Mouse (Mus musculus) testis, adult 2 months (tissue): ENCODE measurements around the gene 1700001O22Rik. TPM values are rescaled to one million over a fixed set of nuclear protein-coding genes. Genes with fewer than 3 reads are reported as not detected.

ENCODE experiments used
- H3K27ac ChIP-seq: fragments of 200-500 bp; 2 replicates; pipeline ENCODE4 v1.5.1; 2012; ENCODE audit warnings: low read depth, low read length; ENCODE audit not compliant: control insufficient read depth, insufficient read depth
- H3K27me3 ChIP-seq: fragments of 200-500 bp; 2 replicates; pipeline ENCODE4 v1.6.1; 2012; ENCODE audit warnings: mild to moderate bottlenecking, low read length, moderate library complexity; ENCODE audit not compliant: control insufficient read depth, insufficient read depth
- H3K36me3 ChIP-seq: fragments of 200-500 bp; 2 replicates; pipeline ENCODE4 v1.6.1; 2012; ENCODE audit warnings: mild to moderate bottlenecking, low read length; ENCODE audit not compliant: control insufficient read depth, insufficient read depth
- H3K4me1 ChIP-seq: fragments of 200-500 bp; 2 replicates; pipeline ENCODE4 v1.6.1; 2012; ENCODE audit warnings: low read length; ENCODE audit not compliant: control insufficient read depth, insufficient read depth
- H3K4me3 ChIP-seq: fragments of 200-500 bp; 2 replicates; pipeline ENCODE4 v1.5.1; 2012; ENCODE audit warnings: low read depth, mild to moderate bottlenecking, low read length, moderate library complexity, mixed read lengths; ENCODE audit not compliant: control insufficient read depth
- CTCF ChIP-seq: fragments of 200-500 bp; IDR thresholded peaks from 2 replicates; pipeline ENCODE4 v1.5.1; 2012; ENCODE audit warnings: low read depth, mild to moderate bottlenecking, inconsistent platforms, low read length, moderate library complexity; ENCODE audit not compliant: control insufficient read depth, insufficient read depth, insufficient replicate concordance
- POLR2A ChIP-seq: fragments of 200-500 bp; IDR thresholded peaks from 2 replicates; pipeline ENCODE4 v1.6.1; 2012; ENCODE audit warnings: low read depth, mild to moderate bottlenecking, inconsistent platforms, low read length, moderate library complexity; ENCODE audit not compliant: control insufficient read depth
- polyA plus RNA-seq: library from polyadenylated mRNA; depleted of rRNA; stranded (reverse); fragments of >200 nt; gene quantifications from 2 replicates; pipeline ENCODE4 v1.2.3, GENCODE M21; 2012

Gene 1700001O22Rik
- polyA plus RNA-seq, 1 experiment, result 905 TPM

DNA sequence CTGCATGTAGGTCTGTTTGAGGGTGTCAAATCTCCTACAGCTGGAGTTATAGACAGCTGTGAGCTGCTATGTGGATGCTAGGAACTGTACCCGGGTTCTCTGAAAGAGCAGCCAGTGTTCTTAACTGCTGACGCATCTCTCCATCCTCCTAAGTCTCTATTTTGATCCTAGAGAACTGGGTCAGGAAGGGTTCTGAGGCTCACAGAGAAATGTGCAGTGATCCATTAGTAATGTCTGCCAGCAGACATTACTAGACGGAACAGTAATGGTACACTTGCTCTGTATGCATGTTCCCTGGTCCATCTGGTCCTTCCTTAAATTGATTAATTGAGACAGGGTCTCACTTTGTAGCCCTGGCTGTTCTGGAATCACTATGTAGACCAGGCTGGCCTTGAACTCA lies 4.0 kb downstream of the 1700001O22Rik start:
- TF ChIP-seq CTCF, result no peak
- no peak for TF ChIP-seq POLR2A
- no peaks in the 10 kb centered on the region for H3K27me3 ChIP-seq

DNA sequence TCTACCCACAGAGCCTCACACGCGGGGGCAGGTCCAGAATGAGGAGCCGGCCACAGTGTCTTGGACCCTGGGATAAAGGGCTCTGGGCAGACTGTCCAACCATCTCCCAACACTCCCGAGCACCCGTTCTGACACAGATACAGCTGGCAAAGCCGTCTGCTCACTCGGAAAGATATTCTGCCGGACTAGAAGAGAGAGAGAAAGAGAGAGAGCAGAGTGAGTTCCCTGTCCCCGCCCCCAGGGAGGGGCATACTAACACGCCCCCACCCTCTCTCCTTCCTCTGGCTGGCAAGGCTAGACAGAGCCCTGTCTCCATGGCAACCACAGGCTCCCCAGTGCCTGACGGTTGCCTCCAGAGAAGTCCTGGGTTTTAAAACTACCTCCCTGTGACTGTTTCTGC lies 7.1 kb downstream of the 1700001O22Rik start:
- Histone ChIP-seq H3K27me3 (no peaks in the 10 kb centered on the region), H3K4me3 (peak overlapping the region; percentile 55), H3K27ac (peak overlapping the region; percentile 81), H3K4me1 (peaks cover 17% of the 10 kb centered on the region), H3K36me3 (no peaks in the 10 kb centered on the region)
- peak; percentile 4; the same call in 1 of the 2 replicates for TF ChIP-seq POLR2A
- no peak; the same call in 1 of the 2 replicates for TF ChIP-seq CTCF

More for the DNA sequence above, 4.0 kb downstream of the 1700001O22Rik start:
- no peak overlapping the region for H3K4me3 ChIP-seq
- H3K36me3 ChIP-seq, result no peaks in the 10 kb centered on the region
- H3K27ac ChIP-seq, result no peak overlapping the region
- H3K4me1 ChIP-seq, result peaks cover 19% of the 10 kb centered on the region

GRCm38 (mm10) chr2:30795889-30796275 lies 7.6 kb downstream of the 1700001O22Rik start:
- peak overlapping the region; percentile 55 for H3K4me3 ChIP-seq
- H3K4me1 ChIP-seq, result peaks cover 16% of the 10 kb centered on the region
- peak overlapping the region; percentile 81 for H3K27ac ChIP-seq
- peak; percentile 12; the same call in 1 of the 2 replicates for TF ChIP-seq POLR2A
- no peak for TF ChIP-seq CTCF
- no peaks in the 10 kb centered on the region for H3K27me3 ChIP-seq
- H3K36me3 ChIP-seq, result no peaks in the 10 kb centered on the region

DNA sequence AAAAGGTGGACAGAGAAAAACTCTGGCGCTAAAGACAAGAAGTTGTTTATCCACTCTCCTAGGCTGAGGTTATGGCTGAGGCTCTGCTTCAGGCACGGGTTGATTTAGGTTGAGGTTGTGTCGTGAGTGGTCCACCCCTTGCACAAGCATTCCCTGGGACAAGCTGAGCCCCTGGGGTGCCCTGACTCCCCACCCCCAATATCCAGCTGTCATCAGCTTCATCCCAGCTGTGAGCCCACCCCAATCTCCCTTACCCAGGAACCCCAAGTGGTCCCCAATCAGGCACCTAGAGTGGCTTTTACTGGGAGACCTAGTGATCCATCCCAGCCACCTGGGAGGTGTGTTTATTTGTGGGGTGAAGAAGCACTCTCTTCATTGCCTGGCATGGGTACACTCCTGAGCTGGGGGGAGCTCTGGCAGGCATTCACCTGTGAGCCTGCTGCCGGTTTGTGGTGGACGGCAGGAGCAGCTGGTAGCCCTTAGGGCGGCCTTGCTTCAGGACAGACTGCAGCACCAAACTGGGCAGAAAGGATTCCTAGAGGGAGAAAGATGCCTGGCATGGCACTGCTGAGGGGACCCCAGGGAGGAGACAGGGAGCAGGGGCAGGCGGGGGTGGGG lies 8.1 kb downstream of the 1700001O22Rik start:
- H3K4me1 ChIP-seq, result peaks cover 16% of the 10 kb centered on the region
- H3K27ac ChIP-seq, result 0 out of 2 replicates have a peak overlapping the region, but pooled peaks have one; percentile 50

GRCm38 (mm10) chr2:30794179-30795108 lies 9.0 kb downstream of the 1700001O22Rik start:
- H3K4me3 ChIP-seq, result peak overlapping the region; percentile 55
- H3K4me1 ChIP-seq, result peaks cover 16% of the 10 kb centered on the region
- H3K36me3 ChIP-seq, result no peaks in the 10 kb centered on the region
- peak; percentile 97 for TF ChIP-seq CTCF
- 0 out of 2 replicates have a peak, but pooled peaks have one; percentile 2 for TF ChIP-seq POLR2A
- no peaks in the 10 kb centered on the region for H3K27me3 ChIP-seq
- H3K27ac ChIP-seq, result no peak overlapping the region

More for the DNA sequence above, 8.1 kb downstream of the 1700001O22Rik start:
- H3K4me3 ChIP-seq, result peak overlapping the region; percentile 55
- TF ChIP-seq CTCF (no peak), POLR2A (no peak)
- no peaks in the 10 kb centered on the region for H3K27me3 ChIP-seq
- no peaks in the 10 kb centered on the region for H3K36me3 ChIP-seq

- no peak for TF ChIP-seq CTCF
- TF ChIP-seq POLR2A, result no peak
- H3K27me3 ChIP-seq, result no peaks in the 10 kb centered on the region
- H3K4me1 ChIP-seq, result peaks cover 16% of the 10 kb centered on the region
- no peak overlapping the region for H3K27ac ChIP-seq
- H3K4me3 ChIP-seq, result no peak overlapping the region
- no peaks in the 10 kb centered on the region for H3K36me3 ChIP-seq
These were observed 11.4 kb downstream of the 1700001O22Rik start for GRCm38 (mm10) chr2:30792061-30792460.

DNA sequence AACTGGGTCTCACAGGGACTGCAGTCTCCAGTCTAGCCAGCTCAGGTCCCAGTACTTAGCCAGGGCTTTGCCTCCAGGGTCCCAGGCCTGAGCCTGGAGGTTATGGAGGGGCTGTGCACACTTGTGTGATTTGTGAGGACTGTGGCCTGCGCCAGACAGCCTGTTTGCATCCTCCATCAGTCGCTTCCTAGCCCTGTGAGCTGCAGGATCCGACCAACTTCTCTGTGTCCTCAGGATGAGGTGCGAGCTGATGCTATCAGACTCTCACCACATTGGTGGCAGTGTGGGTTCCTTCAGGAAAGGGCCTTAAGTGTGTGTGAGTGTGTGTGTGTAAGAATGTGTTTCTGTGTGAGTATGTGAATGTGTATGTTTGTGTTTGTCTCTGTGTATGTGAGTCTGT lies 16.0 kb downstream of the 1700001O22Rik start:
- H3K27ac ChIP-seq, result no peak overlapping the region
- no peak for TF ChIP-seq POLR2A
- no peak for TF ChIP-seq CTCF
- no peaks in the 10 kb centered on the region; the same call in 1 of the 2 replicates for H3K27me3 ChIP-seq
- H3K36me3 ChIP-seq, result no peaks in the 10 kb centered on the region
- H3K4me1 ChIP-seq, result peaks cover 19% of the 10 kb centered on the region
- H3K4me3 ChIP-seq, result no peak overlapping the region
